Mouse (Mus musculus) lung, embryonic 14.5 days (tissue): ENCODE measurements at regions not wholly inside any gene's neighbourhood (a gene's known extent, or its start where the extent isn't known, plus 50 kb on each side); places are given as distances from the start of the nearest gene placed in this dataset.

ENCODE experiments used
- ATAC-seq: fragments of 200-750 bp; cut with Nextera tagmentation; 2 replicates; pipeline ENCODE4 v1.8.0; 2017; ENCODE audit warnings: mild to moderate bottlenecking, moderate TSS enrichment, moderate library complexity; ENCODE audit not compliant: insufficient read depth
- DNase-seq: peaks from one replicate; pipeline ENCODE4 v3.0.0-alpha.2; 2015
- H3K27ac ChIP-seq: fragments of 300-500 bp; sonication (generic); 2 replicates; pipeline ENCODE4 v1.5.1; 2014; ENCODE audit warnings: low read depth, mild to moderate bottlenecking, moderate library complexity
- H3K27me3 ChIP-seq: fragments of 300-500 bp; sonication (generic); 2 replicates; pipeline ENCODE4 v1.6.1; 2014; ENCODE audit warnings: low read length, control low read depth; ENCODE audit not compliant: insufficient read depth
- H3K36me3 ChIP-seq: fragments of 300-500 bp; sonication (generic); 2 replicates; pipeline ENCODE4 v1.6.1; 2014; ENCODE audit warnings: control low read depth; ENCODE audit not compliant: insufficient read depth
- H3K4me1 ChIP-seq: fragments of 300-500 bp; sonication (generic); 2 replicates; pipeline ENCODE4 v1.6.1; 2014; ENCODE audit warnings: antibody characterized with exemption, control low read depth; ENCODE audit not compliant: insufficient read depth
- H3K4me2 ChIP-seq: fragments of 300-500 bp; sonication (generic); 2 replicates; pipeline ENCODE4 v1.6.1; 2014; ENCODE audit warnings: mild to moderate bottlenecking
- H3K4me3 ChIP-seq: fragments of 300-500 bp; sonication (generic); 2 replicates; pipeline ENCODE4 v1.5.1; 2014; ENCODE audit warnings: low read depth, low read length
- H3K9ac ChIP-seq: fragments of 300-500 bp; sonication (generic); 2 replicates; pipeline ENCODE4 v1.6.1; 2014
- H3K9me3 ChIP-seq: fragments of 300-500 bp; sonication (generic); 2 replicates; pipeline ENCODE4 v1.6.1; 2016; ENCODE audit warnings: low read depth, low read length, control low read depth
- CTCF ChIP-seq: IDR thresholded peaks from 2 replicates; pipeline ENCODE4 v1.5.1; 2016; ENCODE audit warnings: antibody characterized with exemption, low read depth
- WGBS: fragments of 180-500 bp; shearing (Covaris S2); extraction: QIAGEN DNeasy Blood & Tissue Kit; methylation state at CpG from one replicate; pipeline ENCODE4 v1.1.7; 2014; 5-methylcytosine and 5-hydroxymethylcytosine counted together

DNA sequence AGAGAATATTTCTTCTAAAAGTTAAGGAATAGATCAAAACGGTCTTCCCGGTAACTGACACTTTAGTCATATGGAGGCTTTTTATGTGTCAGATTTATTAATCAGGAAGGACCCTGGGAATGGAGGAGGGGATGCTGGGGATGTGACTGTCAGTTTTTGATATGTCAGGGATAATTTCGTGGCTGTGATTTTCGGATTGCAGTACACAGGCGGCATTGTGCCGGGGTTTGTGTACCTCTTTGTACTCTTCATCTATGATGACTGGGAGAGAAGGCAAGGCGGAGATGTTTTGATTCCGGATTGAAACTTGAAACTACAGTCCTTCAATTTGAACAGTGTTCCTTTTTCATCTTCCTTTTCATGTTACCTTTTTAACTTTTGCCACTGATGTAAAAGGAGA, 344.2 kb downstream of the Mdfic start:
- Histone ChIP-seq H3K27ac (no peak overlapping the region), H3K4me2 (no peak overlapping the region), H3K27me3 (no peaks in the 10 kb centered on the region), H3K36me3 (no peaks in the 10 kb centered on the region), H3K9me3 (no peaks in the 10 kb centered on the region), H3K4me3 (no peak overlapping the region), H3K9ac (no peak overlapping the region), H3K4me1 (no peaks in the 10 kb centered on the region)
- DNase-seq (no peak), ATAC-seq (no peak)
- no peak for TF ChIP-seq CTCF
- 78% methylated on average over 8 of the region's 8 CpGs for WGBS

DNA sequence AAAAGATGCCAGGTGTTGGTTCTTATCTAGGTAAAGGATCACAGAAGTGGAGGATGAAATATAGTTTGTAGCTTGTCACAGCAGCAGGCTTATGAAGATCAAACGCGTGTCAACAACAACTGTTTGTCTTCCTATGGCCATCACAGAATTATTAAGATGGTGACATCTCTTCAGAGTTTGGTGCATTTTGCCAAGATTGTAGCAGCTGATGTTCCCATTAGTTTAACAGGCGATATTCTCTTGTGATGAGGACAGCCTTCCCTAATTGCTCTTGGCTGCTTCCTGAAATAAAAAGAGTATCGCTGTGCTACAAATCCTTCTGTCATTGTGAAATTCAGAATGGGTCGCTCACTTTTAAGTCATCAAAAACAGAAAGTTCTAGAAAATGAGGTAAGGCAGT, 344.7 kb downstream of the Mdfic start:
- no peak overlapping the region for H3K27ac ChIP-seq
- ATAC-seq: no peak
- no peaks in the 10 kb centered on the region for H3K36me3 ChIP-seq
- no peak overlapping the region for H3K9ac ChIP-seq
- H3K27me3 ChIP-seq: no peaks in the 10 kb centered on the region
- 65% methylated on average over 5 of the region's 5 CpGs for WGBS
- no peaks in the 10 kb centered on the region for H3K9me3 ChIP-seq
- H3K4me3 ChIP-seq: no peak overlapping the region
- peak; percentile 73 for DNase-seq
- TF ChIP-seq CTCF: no peak
- H3K4me1 ChIP-seq: no peaks in the 10 kb centered on the region
- no peak overlapping the region for H3K4me2 ChIP-seq

DNA sequence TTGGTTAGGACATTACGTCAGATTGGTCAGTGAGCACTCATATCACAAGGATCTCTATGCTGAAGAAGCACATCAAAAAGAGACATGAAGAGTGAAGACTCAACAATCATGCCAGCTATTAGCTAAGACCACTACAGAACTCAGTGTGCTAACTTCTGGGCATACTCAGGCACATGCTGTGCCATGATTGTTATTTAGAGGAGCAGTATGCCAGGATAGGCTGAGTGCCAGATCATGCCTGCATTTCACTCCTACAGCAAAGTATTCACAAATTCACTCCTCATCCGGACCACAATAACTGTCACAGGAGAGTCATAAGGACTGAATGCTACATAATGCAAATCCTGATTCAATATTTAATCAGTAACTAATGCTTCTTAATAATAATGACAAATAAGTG, 355.8 kb downstream of the Mdfic start:
- Histone ChIP-seq H3K9ac (no peak overlapping the region), H3K4me2 (no peak overlapping the region), H3K9me3 (no peaks in the 10 kb centered on the region), H3K27ac (no peak overlapping the region), H3K27me3 (no peaks in the 10 kb centered on the region), H3K36me3 (no peaks in the 10 kb centered on the region), H3K4me3 (no peak overlapping the region), H3K4me1 (no peaks in the 10 kb centered on the region)
- ATAC-seq (no peak), DNase-seq (no peak)
- WGBS: 87% methylated on average over 2 of the region's 2 CpGs
- TF ChIP-seq CTCF: no peak

GRCm38 (mm10) chr6:16077195-16077810, 356.8 kb downstream of the Mdfic start:
- H3K4me3 ChIP-seq: no peak overlapping the region

DNA sequence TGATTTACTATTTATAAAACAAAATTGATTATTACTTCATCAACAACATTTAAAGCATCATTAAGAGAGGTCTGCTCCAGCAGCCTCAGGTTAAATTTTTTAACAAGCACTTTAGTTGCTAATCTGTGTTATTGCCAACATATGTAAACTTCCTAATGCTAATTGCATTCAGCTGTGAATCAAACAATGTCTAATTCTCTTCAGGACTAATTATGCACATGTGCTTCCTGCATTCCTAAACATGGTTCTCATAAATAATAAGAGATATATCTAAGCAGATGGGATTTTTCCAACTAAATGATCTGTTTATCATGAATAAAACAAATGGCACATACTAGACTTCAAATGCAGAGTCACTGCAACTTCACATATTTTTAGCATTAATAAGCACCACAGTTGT, 357.5 kb downstream of the Mdfic start:
- no peak overlapping the region for H3K4me3 ChIP-seq
- ATAC-seq (no peak), DNase-seq (no peak)
- TF ChIP-seq CTCF: no peak
- H3K9ac ChIP-seq: no peak overlapping the region
- no peak overlapping the region for H3K27ac ChIP-seq
- H3K9me3 ChIP-seq: no peaks in the 10 kb centered on the region
- H3K4me2 ChIP-seq: no peak overlapping the region
- H3K27me3 ChIP-seq: no peaks in the 10 kb centered on the region
- H3K4me1 ChIP-seq: no peaks in the 10 kb centered on the region
- H3K36me3 ChIP-seq: no peaks in the 10 kb centered on the region

More at GRCm38 (mm10) chr6:16077195-16077810, 356.8 kb downstream of the Mdfic start:
- Histone ChIP-seq H3K4me2 (no peak overlapping the region), H3K27ac (no peak overlapping the region), H3K9ac (no peak overlapping the region), H3K27me3 (no peaks in the 10 kb centered on the region), H3K36me3 (no peaks in the 10 kb centered on the region), H3K9me3 (no peaks in the 10 kb centered on the region), H3K4me1 (no peaks in the 10 kb centered on the region)
- no peak for ATAC-seq
- 67% methylated on average over 4 of the region's 4 CpGs for WGBS
- DNase-seq: no peak
- no peak for TF ChIP-seq CTCF

DNA sequence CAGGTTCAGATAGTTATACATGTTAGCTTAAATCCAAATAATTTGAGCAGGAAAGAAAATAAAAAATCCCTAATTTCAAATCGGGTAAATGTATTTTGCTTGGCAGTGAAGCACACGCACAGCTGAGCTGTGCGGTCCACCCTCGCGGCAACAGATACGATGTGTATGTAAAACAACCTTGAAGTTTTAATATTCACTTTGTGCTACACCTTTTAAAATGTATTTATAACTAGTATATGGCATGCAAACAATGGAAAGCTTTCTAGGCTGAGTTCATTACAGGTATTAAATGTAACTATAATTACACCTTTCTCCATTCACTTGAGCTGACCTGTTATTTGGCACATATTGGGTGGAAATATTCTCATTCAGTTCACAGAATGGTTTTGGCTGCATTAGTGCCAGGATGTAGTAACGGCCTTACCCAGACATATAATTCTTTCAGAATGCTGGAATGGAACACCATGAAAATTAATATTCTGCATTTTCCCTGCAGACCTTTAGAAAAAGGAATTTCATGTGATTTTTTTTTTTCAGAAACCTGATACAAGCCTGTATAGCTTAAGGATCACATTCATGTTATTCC, 366.6 kb downstream of the Mdfic start:
- ATAC-seq: no peak
- TF ChIP-seq CTCF: no peak
- no peaks in the 10 kb centered on the region for H3K27me3 ChIP-seq
- no peaks in the 10 kb centered on the region for H3K36me3 ChIP-seq
- H3K4me1 ChIP-seq: no peaks in the 10 kb centered on the region
- no peak overlapping the region for H3K27ac ChIP-seq
- DNase-seq: no peak
- no peak overlapping the region for H3K4me3 ChIP-seq
- no peak overlapping the region for H3K9ac ChIP-seq
- no peaks in the 10 kb centered on the region for H3K9me3 ChIP-seq
- H3K4me2 ChIP-seq: no peak overlapping the region
- 83% methylated on average over 7 of the region's 7 CpGs for WGBS

DNA sequence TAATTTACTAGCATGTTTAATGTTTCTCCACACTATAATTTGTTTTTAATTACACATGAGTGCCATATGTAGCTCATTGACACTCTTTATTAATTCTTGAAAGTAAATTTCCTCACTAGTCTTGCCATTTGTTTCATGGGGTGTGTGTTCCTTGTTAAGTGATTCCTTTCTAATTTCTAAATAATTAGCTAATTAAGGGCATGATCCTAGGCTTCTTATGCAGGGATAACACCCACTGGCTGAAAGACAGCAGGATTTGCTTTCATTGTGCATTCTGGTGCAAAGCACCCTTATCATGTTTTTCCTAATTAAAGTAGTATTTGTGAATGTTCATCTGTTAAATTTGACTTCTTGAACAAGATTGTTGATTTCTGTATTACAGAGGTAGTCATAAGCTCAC, 378.3 kb downstream of the Mdfic start:
- Histone ChIP-seq H3K27ac (no peak overlapping the region), H3K4me1 (no peaks in the 10 kb centered on the region), H3K9me3 (no peaks in the 10 kb centered on the region), H3K27me3 (no peaks in the 10 kb centered on the region), H3K4me2 (no peak overlapping the region), H3K9ac (no peak overlapping the region), H3K4me3 (no peak overlapping the region), H3K36me3 (no peaks in the 10 kb centered on the region)
- ATAC-seq (no peak), DNase-seq (no peak)
- no peak for TF ChIP-seq CTCF
